ENCODE assay signal across 11 mouse cellular contexts in genomic region chr10:21605601-21606000, GRCm38 (mm10). TPM values are rescaled to one million over a fixed set of nuclear protein-coding genes. Genes with fewer than 3 reads are reported as not detected.
DNase-seq lines count a peak whose midpoint lies in the region; ATAC-seq lines count a peak whose summit lies in the region.
"Had no signal": no experiment of that assay in that cellular context is flagged by ENCODE, and none has a peak within 500 bp of the region (broad histone marks: within the 10 kb centered on the region; RNA-seq: fewer than 3 reads in every experiment).

No protein-coding gene starts in this region.

- H3K4me3 ChIP-seq in liver, embryonic 13.5 days (replicated peaks), result no peak overlapping the region
- H3K4me3 ChIP-seq: megakaryocyte, embryonic 14.5 days had no signal

- H3K36me3 ChIP-seq in liver, embryonic 13.5 days, result no peaks in the 10 kb centered on the region

- no peaks in the 10 kb centered on the region for H3K27me3 ChIP-seq in liver, embryonic 13.5 days

- no peaks in the 10 kb centered on the region for H3K9me3 ChIP-seq in liver, embryonic 13.5 days (replicated peaks)
- H3K9me3 ChIP-seq: megakaryocyte, embryonic 14.5 days had no signal

- H3K9ac ChIP-seq in liver, embryonic 13.5 days, result no peak overlapping the region

- peak overlapping the region; percentile 61 for H3K27ac ChIP-seq in liver, embryonic 13.5 days

- 72% methylated on average over 5 of the region's 5 CpGs for WGBS in liver, embryonic 13.5 days (ENCODE audit: insufficient replicate concordance)

- ATAC-seq in liver, embryonic 13.5 days (ENCODE audit: low read depth), result no peak

- peaks cover 7% of the 10 kb centered on the region; the same call in 1 of the 2 replicates for H3K4me1 ChIP-seq in liver, embryonic 13.5 days (replicated peaks)
- H3K4me1 ChIP-seq: megakaryocyte, embryonic 14.5 days had no signal

- peak; percentile 34 to 59 for DNase-seq in left cerebral cortex, adult 18-20 months (ENCODE audit: low spot score in 2 of 2)
- no peak for DNase-seq in left cerebral cortex, adult 11 months (ENCODE audit: low spot score)
- DNase-seq in embryo, embryonic 9.5 days (ENCODE audit: extremely low spot score), result peak; percentile 7
- DNase-seq in frontal cortex, postnatal 14 days (ENCODE audit: low spot score in 2 of 2), result peak; percentile 30 to 51
- no peak for DNase-seq in liver, embryonic 13.5 days
- DNase-seq in natural killer cell, adult 2 months (ENCODE audit: low spot score in 2 of 2), result no peak
- DNase-seq in kidney, adult 8-10 months, result no peak
- no peak for DNase-seq in kidney, postnatal 25 days
- DNase-seq: spleen, adult 18-20 months had no signal

- no peak overlapping the region for H3K4me2 ChIP-seq in liver, embryonic 13.5 days

RNA-seq across cellular contexts. Expression of gene 1700020N01Rik, which starts 12.7 kb away (rescaled TPM):
- total RNA-seq in left cerebral cortex, adult 18-20 months (2021), result not detected
- not detected in 2 replicates for polyA plus RNA-seq in liver, embryonic 13.5 days (2015; fragmentation: Nextera tagmentation; extraction: Ambion mirVana)
- total RNA-seq: heart, postnatal 36 days had no signal

Comparison
In these comparisons a context has a peak if more than half of its experiments do, and no peak if none do; other contexts are left out.
1. DNase-seq: peak in left cerebral cortex, adult 18-20 months (2 of 2), embryo, embryonic 9.5 days (single experiment) and frontal cortex, postnatal 14 days (2 of 2); none in left cerebral cortex, adult 11 months (single experiment), liver, embryonic 13.5 days (single experiment), natural killer cell, adult 2 months (0 of 2), kidney, adult 8-10 months (0 of 2) and kidney, postnatal 25 days (0 of 2).